In genomic region chr13:29370731-29371465, GRCm38 (mm10) we compare ENCODE assay signal across 8 mouse cellular contexts.
DNase-seq lines count a peak whose midpoint lies in the region; ATAC-seq and TF ChIP-seq lines count a peak whose summit lies in the region.
"Had no signal": no experiment of that assay in that cellular context is flagged by ENCODE, and none has a peak within 500 bp of the region (broad histone marks: within the 10 kb centered on the region; RNA-seq: fewer than 3 reads in every experiment).

No protein-coding gene starts in this region.

- ATAC-seq in midbrain, postnatal 0 days (ENCODE audit: low FRiP score): peak; percentile 82

- no peaks in the 10 kb centered on the region for H3K9me3 ChIP-seq in hindbrain, embryonic 10.5 days
- no peaks in the 10 kb centered on the region for H3K9me3 ChIP-seq in midbrain, postnatal 0 days (ENCODE audit: low read length)

- peak overlapping the region; percentile 87 for H3K27ac ChIP-seq in hindbrain, embryonic 10.5 days
- H3K27ac ChIP-seq in midbrain, postnatal 0 days (ENCODE audit: low read depth, low read length): peak overlapping the region; percentile 49
- H3K27ac ChIP-seq: liver, embryonic 14.5 days had no signal

- H3K27me3 ChIP-seq in hindbrain, embryonic 10.5 days (ENCODE audit: insufficient read depth, poor library complexity, severe bottlenecking): no peaks in the 10 kb centered on the region
- H3K27me3 ChIP-seq in midbrain, postnatal 0 days (ENCODE audit: insufficient read depth, low read length): no peaks in the 10 kb centered on the region

- H3K4me2 ChIP-seq in midbrain, postnatal 0 days (ENCODE audit: low read depth, low read length, poor library complexity, severe bottlenecking): no peak overlapping the region

- H3K4me1 ChIP-seq in hindbrain, embryonic 10.5 days (replicated peaks): peaks cover 33% of the 10 kb centered on the region
- peaks cover 3% of the 10 kb centered on the region; the same call in 1 of the 2 replicates for H3K4me1 ChIP-seq in midbrain, postnatal 0 days (ENCODE audit: insufficient read depth, low read length)

- no peak overlapping the region for H3K4me3 ChIP-seq in hindbrain, embryonic 10.5 days
- no peak overlapping the region for H3K4me3 ChIP-seq in midbrain, postnatal 0 days (ENCODE audit: low read depth, low read length)

- H3K36me3 ChIP-seq in hindbrain, embryonic 10.5 days: no peaks in the 10 kb centered on the region
- H3K36me3 ChIP-seq in midbrain, postnatal 0 days (ENCODE audit: insufficient read depth, low read length): no peaks in the 10 kb centered on the region

- no peak for TF ChIP-seq CTCF in midbrain, postnatal 0 days (IDR thresholded peaks at IDR 0.05)

- DNase-seq in Muller cell, postnatal 12 days (ENCODE audit: inconsistent ontology term): peak; percentile 71
- DNase-seq in embryo, embryonic 10 days (ENCODE audit: low spot score): peak; percentile 73
- peak; percentile 64 for DNase-seq in hindbrain, embryonic 10.5 days (ENCODE audit: low spot score)
- peak; percentile 80 for DNase-seq in midbrain, postnatal 0 days (ENCODE audit: low spot score)
- no peak for DNase-seq in adrenal gland, adult 18-20 months (ENCODE audit: low spot score in 2 of 2)
- DNase-seq in cerebellum, adult 11-12 months: no peak
- no peak for DNase-seq in cerebellum, adult 11 months

- no peak overlapping the region for H3K9ac ChIP-seq in midbrain, postnatal 0 days (replicated peaks; ENCODE audit: low read length, poor library complexity, severe bottlenecking)
- H3K9ac ChIP-seq: liver, embryonic 14.5 days had no signal

- WGBS in hindbrain, embryonic 10.5 days: 5% methylated on average over 5 of the region's 5 CpGs
- 12% methylated on average over 5 of the region's 5 CpGs for WGBS in midbrain, postnatal 0 days

Comparison
In these comparisons a context has a peak if more than half of its experiments do, and no peak if none do; other contexts are left out.
1. DNase-seq: peak in Muller cell, postnatal 12 days (single experiment), embryo, embryonic 10 days (single experiment), hindbrain, embryonic 10.5 days (single experiment) and midbrain, postnatal 0 days (single experiment); none in adrenal gland, adult 18-20 months (0 of 2), cerebellum, adult 11-12 months (single experiment) and cerebellum, adult 11 months (single experiment).